30 mouse cellular contexts compared by ENCODE assay signal in the genomic region with DNA sequence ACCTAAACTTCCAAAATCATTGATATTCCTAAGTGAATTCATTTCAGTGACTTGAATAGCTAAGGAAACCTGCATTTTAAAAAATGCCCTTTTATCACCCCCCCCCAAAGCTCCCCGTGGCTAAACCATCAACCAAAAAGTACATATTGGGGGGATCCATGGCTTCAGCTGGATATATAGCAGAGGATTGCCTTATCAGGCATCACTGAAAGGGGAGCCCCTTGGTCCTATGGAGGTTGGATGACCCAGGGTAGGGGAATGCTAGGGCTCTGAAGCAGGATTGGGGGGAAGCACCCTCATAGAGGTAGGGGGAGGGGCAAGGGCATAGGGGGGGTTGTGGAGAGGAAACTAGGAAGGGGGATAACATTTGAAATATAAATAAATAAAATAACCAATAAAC. TPM values are rescaled to one million over a fixed set of nuclear protein-coding genes. Genes with fewer than 3 reads are reported as not detected.
DNase-seq lines count a peak whose midpoint lies in the region; ATAC-seq lines count a peak whose summit lies in the region.
"Had no signal": no experiment of that assay in that cellular context is flagged by ENCODE, and none has a peak within 500 bp of the region (broad histone marks: within the 10 kb centered on the region; RNA-seq: fewer than 3 reads in every experiment).

No protein-coding gene starts in this region.

- H3K4me1 ChIP-seq in hindbrain, embryonic 12.5 days, result no peaks in the 10 kb centered on the region
- no peaks in the 10 kb centered on the region for H3K4me1 ChIP-seq in hindbrain, embryonic 11.5 days (replicated peaks; ENCODE audit: control insufficient read depth, insufficient read depth, low read length)
- no peaks in the 10 kb centered on the region for H3K4me1 ChIP-seq in hindbrain, embryonic 15.5 days (replicated peaks)
- H3K4me1 ChIP-seq in midbrain, embryonic 13.5 days (replicated peaks), result peaks cover 14% of the 10 kb centered on the region
- peaks cover 9% of the 10 kb centered on the region; the same call in 1 of the 2 replicates for H3K4me1 ChIP-seq in neural tube, embryonic 13.5 days (replicated peaks)
- H3K4me1 ChIP-seq in forebrain, embryonic 12.5 days, result peaks cover under 1% of the 10 kb centered on the region; the same call in 1 of the 2 replicates
- H3K4me1 ChIP-seq: heart, embryonic 12.5 days; intestine, embryonic 15.5 days; limb, embryonic 10.5 days had no signal

- no peak overlapping the region for H3K9ac ChIP-seq in hindbrain, embryonic 12.5 days
- H3K9ac ChIP-seq in hindbrain, embryonic 11.5 days (ENCODE audit: low read depth, low read length), result no peak overlapping the region
- no peak overlapping the region for H3K9ac ChIP-seq in hindbrain, embryonic 15.5 days
- H3K9ac ChIP-seq in midbrain, embryonic 13.5 days (replicated peaks), result 0 out of 2 replicates have a peak overlapping the region, but pooled peaks have one; percentile 23
- no peak overlapping the region for H3K9ac ChIP-seq in neural tube, embryonic 13.5 days
- no peak overlapping the region for H3K9ac ChIP-seq in forebrain, embryonic 12.5 days
- H3K9ac ChIP-seq: heart, embryonic 12.5 days; intestine, embryonic 15.5 days; limb, embryonic 15.5 days; liver, embryonic 14.5 days had no signal

- no peaks in the 10 kb centered on the region for H3K9me3 ChIP-seq in hindbrain, embryonic 12.5 days (replicated peaks)
- no peaks in the 10 kb centered on the region for H3K9me3 ChIP-seq in hindbrain, embryonic 11.5 days (ENCODE audit: control insufficient read depth, low read length)
- H3K9me3 ChIP-seq in hindbrain, embryonic 15.5 days, result no peaks in the 10 kb centered on the region
- no peaks in the 10 kb centered on the region for H3K9me3 ChIP-seq in midbrain, embryonic 13.5 days
- H3K9me3 ChIP-seq in neural tube, embryonic 13.5 days, result no peaks in the 10 kb centered on the region
- H3K9me3 ChIP-seq in forebrain, embryonic 12.5 days, result no peaks in the 10 kb centered on the region
- H3K9me3 ChIP-seq: heart, embryonic 12.5 days; intestine, embryonic 15.5 days; limb, embryonic 10.5 days; limb, embryonic 15.5 days had no signal

- no peak overlapping the region for H3K27ac ChIP-seq in hindbrain, embryonic 12.5 days
- H3K27ac ChIP-seq in hindbrain, embryonic 11.5 days (ENCODE audit: low read depth, low read length), result no peak overlapping the region
- H3K27ac ChIP-seq in hindbrain, embryonic 15.5 days (replicated peaks), result peak overlapping the region; percentile 42; the same call in 1 of the 2 replicates
- peak overlapping the region; percentile 62 for H3K27ac ChIP-seq in midbrain, embryonic 13.5 days
- H3K27ac ChIP-seq in neural tube, embryonic 13.5 days (replicated peaks), result peak overlapping the region; percentile 46; the same call in 1 of the 2 replicates
- H3K27ac ChIP-seq in forebrain, embryonic 12.5 days, result no peak overlapping the region
- H3K27ac ChIP-seq: gastrocnemius, adult 2 months; heart, adult 2 months; intestine, embryonic 15.5 days; kidney, postnatal 0 days; limb, embryonic 10.5 days; limb, embryonic 15.5 days; liver, embryonic 14.5 days; macrophage had no signal

- H3K4me3 ChIP-seq in hindbrain, embryonic 12.5 days, result no peak overlapping the region
- no peak overlapping the region for H3K4me3 ChIP-seq in hindbrain, embryonic 11.5 days (ENCODE audit: low read depth, low read length)
- no peak overlapping the region for H3K4me3 ChIP-seq in hindbrain, embryonic 15.5 days
- H3K4me3 ChIP-seq in midbrain, embryonic 13.5 days (replicated peaks), result peak overlapping the region; percentile 2; the same call in 1 of the 2 replicates
- H3K4me3 ChIP-seq in neural tube, embryonic 13.5 days, result peak overlapping the region; percentile 8; the same call in 1 of the 2 replicates
- H3K4me3 ChIP-seq in forebrain, embryonic 12.5 days (replicated peaks), result no peak overlapping the region
- H3K4me3 ChIP-seq: gastrocnemius, adult 2 months; heart, adult 2 months; heart, embryonic 12.5 days; intestine, embryonic 15.5 days; limb, embryonic 10.5 days; limb, embryonic 15.5 days had no signal

- no peak for ATAC-seq in hindbrain, embryonic 12.5 days (ENCODE audit: low FRiP score)
- ATAC-seq in hindbrain, embryonic 11.5 days (ENCODE audit: low FRiP score), result no peak
- ATAC-seq in hindbrain, embryonic 15.5 days (ENCODE audit: low FRiP score, low read depth), result no peak
- no peak for ATAC-seq in midbrain, embryonic 13.5 days
- ATAC-seq in neural tube, embryonic 13.5 days (ENCODE audit: low read depth), result no peak
- no peak for ATAC-seq in forebrain, embryonic 12.5 days (ENCODE audit: low FRiP score)
- ATAC-seq: forebrain, embryonic 16.5 days; intestine, embryonic 15.5 days; Patski had no signal

- H3K27me3 ChIP-seq in hindbrain, embryonic 12.5 days, result peaks cover 38% of the 10 kb centered on the region
- H3K27me3 ChIP-seq in hindbrain, embryonic 11.5 days (ENCODE audit: control insufficient read depth, insufficient read depth, low read length), result peaks cover 31% of the 10 kb centered on the region
- H3K27me3 ChIP-seq in hindbrain, embryonic 15.5 days, result peaks cover 20% of the 10 kb centered on the region
- peaks cover 39% of the 10 kb centered on the region for H3K27me3 ChIP-seq in midbrain, embryonic 13.5 days
- H3K27me3 ChIP-seq in neural tube, embryonic 13.5 days, result peaks cover 49% of the 10 kb centered on the region
- H3K27me3 ChIP-seq in forebrain, embryonic 12.5 days, result peaks cover 34% of the 10 kb centered on the region

- H3K4me2 ChIP-seq in hindbrain, embryonic 12.5 days (replicated peaks), result peak overlapping the region; percentile 21
- H3K4me2 ChIP-seq in hindbrain, embryonic 11.5 days (replicated peaks; ENCODE audit: low read depth, low read length), result no peak overlapping the region
- peak overlapping the region; percentile 37 for H3K4me2 ChIP-seq in hindbrain, embryonic 15.5 days
- H3K4me2 ChIP-seq in midbrain, embryonic 13.5 days (replicated peaks), result peak overlapping the region; percentile 46
- H3K4me2 ChIP-seq in neural tube, embryonic 13.5 days, result peak overlapping the region; percentile 40
- no peak overlapping the region for H3K4me2 ChIP-seq in forebrain, embryonic 12.5 days
- H3K4me2 ChIP-seq: heart, embryonic 12.5 days; intestine, embryonic 15.5 days; limb, embryonic 15.5 days had no signal

- 30% methylated on average over 1 of the region's 1 CpGs for whole genome bisulfite sequencing in hindbrain, embryonic 12.5 days
- WGBS in hindbrain, embryonic 11.5 days, result 50% methylated on average over 1 of the region's 1 CpGs
- 43% methylated on average over 1 of the region's 1 CpGs for WGBS in hindbrain, embryonic 15.5 days
- 36% methylated on average over 1 of the region's 1 CpGs for WGBS in midbrain, embryonic 13.5 days
- 31% methylated on average over 1 of the region's 1 CpGs for WGBS in neural tube, embryonic 13.5 days
- WGBS in forebrain, embryonic 12.5 days, result 51% methylated on average over 1 of the region's 1 CpGs

- H3K36me3 ChIP-seq in hindbrain, embryonic 12.5 days, result no peaks in the 10 kb centered on the region
- H3K36me3 ChIP-seq in hindbrain, embryonic 11.5 days (ENCODE audit: control insufficient read depth, insufficient read depth, low read length), result no peaks in the 10 kb centered on the region
- no peaks in the 10 kb centered on the region for H3K36me3 ChIP-seq in hindbrain, embryonic 15.5 days
- no peaks in the 10 kb centered on the region for H3K36me3 ChIP-seq in midbrain, embryonic 13.5 days
- H3K36me3 ChIP-seq in neural tube, embryonic 13.5 days, result no peaks in the 10 kb centered on the region
- no peaks in the 10 kb centered on the region for H3K36me3 ChIP-seq in forebrain, embryonic 12.5 days (replicated peaks)
- H3K36me3 ChIP-seq: heart, embryonic 12.5 days; intestine, embryonic 15.5 days; limb, embryonic 10.5 days; limb, embryonic 15.5 days had no signal

- DNase-seq in hindbrain, embryonic 11.5 days (ENCODE audit: low spot score), result no peak
- DNase-seq in spleen, postnatal 36 days (ENCODE audit: low spot score in 2 of 2), result no peak
- DNase-seq: adrenal gland, postnatal 10 days; cerebellum, adult 8-10 months; cerebellum, postnatal 36 days; gastrocnemius, adult 2 months; gastrocnemius, postnatal 36 days; heart, adult 2 months; kidney, adult 2 months; kidney, postnatal 4 days; layer of hippocampus, postnatal 36 days; lung, adult 2 months; lung, postnatal 10 days had no signal

RNA-seq across cellular contexts. Expression of a gene that starts 1.8 kb away (rescaled TPM):
- polyA plus RNA-seq in hindbrain, embryonic 12.5 days (2016; fragmentation: Nextera tagmentation; extraction: Ambion mirVana), result 41.6 and 48.1 TPM in 2 replicates
- 33.2 and 34.9 TPM in 2 replicates for polyA plus RNA-seq in hindbrain, embryonic 11.5 days (2014; fragmentation: Nextera tagmentation; extraction: Ambion mirVana)
- 97.5 and 105 TPM in 2 replicates for polyA plus RNA-seq in hindbrain, embryonic 15.5 days (2015; fragmentation: Nextera tagmentation; extraction: Ambion mirVana)
- polyA plus RNA-seq in midbrain, embryonic 13.5 days (2015; fragmentation: Nextera tagmentation; extraction: Ambion mirVana), result 76.8 and 92.2 TPM in 2 replicates
- polyA plus RNA-seq in neural tube, embryonic 13.5 days (2015; fragmentation: Nextera tagmentation; extraction: Ambion mirVana), result 78.3 and 85.1 TPM in 2 replicates
- 38.4 and 39.4 TPM in 2 replicates for polyA plus RNA-seq in forebrain, embryonic 12.5 days (2016; fragmentation: Nextera tagmentation; extraction: Ambion mirVana)
- polyA plus RNA-seq: heart, adult 2 months; heart, postnatal 0 days; kidney, adult 2 months; kidney, postnatal 0 days; limb, embryonic 10.5 days; liver, embryonic 14.5 days; lung, adult 2 months; macrophage; Patski; spleen, adult 2 months; stomach, embryonic 14.5 days had no signal

Comparison
In these comparisons a context has a peak if more than half of its experiments do, and no peak if none do; other contexts are left out.
1. H3K27ac ChIP-seq: peak in hindbrain, embryonic 15.5 days (single experiment), midbrain, embryonic 13.5 days (single experiment) and neural tube, embryonic 13.5 days (single experiment); none in hindbrain, embryonic 12.5 days (single experiment), hindbrain, embryonic 11.5 days (single experiment) and forebrain, embryonic 12.5 days (single experiment).
2. H3K4me2 ChIP-seq: peak in hindbrain, embryonic 12.5 days (single experiment), hindbrain, embryonic 15.5 days (single experiment), midbrain, embryonic 13.5 days (single experiment) and neural tube, embryonic 13.5 days (single experiment); none in hindbrain, embryonic 11.5 days (single experiment) and forebrain, embryonic 12.5 days (single experiment).
3. H3K4me3 ChIP-seq: peak in midbrain, embryonic 13.5 days (single experiment) and neural tube, embryonic 13.5 days (single experiment); none in hindbrain, embryonic 12.5 days (single experiment), hindbrain, embryonic 11.5 days (single experiment), hindbrain, embryonic 15.5 days (single experiment) and forebrain, embryonic 12.5 days (single experiment).